Mouse (Mus musculus) heart, adult 2 months (tissue): ENCODE measurements around the gene Tut7. TPM values are rescaled to one million over a fixed set of nuclear protein-coding genes. Genes with fewer than 3 reads are reported as not detected.

Experiments
- DNase-seq, 2 experiments: peaks; one replicate each; pipeline ENCODE4 v3.0.0; 2021
- H3K27ac ChIP-seq: fragments of 200-600 bp; 2 replicates; pipeline ENCODE4 v1.8.1; 2022
- H3K27me3 ChIP-seq: fragments of 200-500 bp; 2 replicates; pipeline ENCODE4 v1.6.1; 2012; ENCODE audit warnings: mild to moderate bottlenecking, low read length, inconsistent platforms, mixed read lengths; ENCODE audit not compliant: control insufficient read depth, insufficient read depth
- H3K36me3 ChIP-seq: fragments of 200-500 bp; 2 replicates; pipeline ENCODE4 v1.6.1; 2012; ENCODE audit warnings: low read length, inconsistent platforms; ENCODE audit not compliant: control insufficient read depth, insufficient read depth
- H3K4me1 ChIP-seq: fragments of 200-500 bp; 2 replicates; pipeline ENCODE4 v1.6.1; 2011; ENCODE audit warnings: low read length; ENCODE audit not compliant: control insufficient read depth, insufficient read depth
- H3K4me3 ChIP-seq: fragments of 200-600 bp; 2 replicates; pipeline ENCODE4 v1.8.1; 2022
- H3K79me2 ChIP-seq: fragments of 200-500 bp; replicated peaks from 2 replicates; pipeline ENCODE4 v1.6.1; 2012; ENCODE audit warnings: mild to moderate bottlenecking, inconsistent platforms, low read length, moderate library complexity, mixed read lengths; ENCODE audit not compliant: control insufficient read depth, insufficient read depth
- H3K9ac ChIP-seq: fragments of 200-500 bp; 2 replicates; pipeline ENCODE4 v1.6.1; 2012; ENCODE audit warnings: low read depth, mild to moderate bottlenecking, control low read depth, inconsistent platforms, low read length, mixed read lengths
- CTCF ChIP-seq: fragments of 200-600 bp; IDR thresholded peaks from 2 replicates; pipeline ENCODE4 v1.8.1; 2022; ENCODE audit warnings: antibody characterized with exemption, mild to moderate bottlenecking, moderate library complexity
- EP300 ChIP-seq: fragments of 200-500 bp; IDR thresholded peaks from 2 replicates; pipeline ENCODE4 v1.6.1; 2011; ENCODE audit warnings: low read depth, low read length, control low read depth; ENCODE audit not compliant: insufficient read depth
- POLR2A ChIP-seq: fragments of 200-500 bp; IDR thresholded peaks from 2 replicates; pipeline ENCODE4 v1.6.1; 2011; ENCODE audit warnings: mild to moderate bottlenecking, low read depth, low read length, control low read depth; ENCODE audit not compliant: insufficient read depth
- WGBS: fragments of 180-500 bp; shearing (Covaris S2); methylation state at CpG from one replicate; pipeline ENCODE4 v1.1.7; 2018; 5-methylcytosine and 5-hydroxymethylcytosine counted together
- intact Hi-C: fragments of 180-260 bp; cut with DNase I; formaldehyde crosslinking; loops from one replicate; pipeline ENCODE4 v1.15.1; 2025
- polyA plus RNA-seq: library from polyadenylated mRNA; depleted of rRNA; stranded (reverse); fragments of >200 nt; gene quantifications from 2 replicates; pipeline ENCODE4 v1.2.3, GENCODE M21; 2012
- total RNA-seq, 2 experiments: library from RNA; stranded (reverse); gene quantifications; 2 replicates each; pipeline ENCODE4 v1.2.3; 2021

Tut7 gene
- total and polyA plus RNA-seq, 3 experiments: 10.3 to 45.1 (median 41.6) TPM

DNA sequence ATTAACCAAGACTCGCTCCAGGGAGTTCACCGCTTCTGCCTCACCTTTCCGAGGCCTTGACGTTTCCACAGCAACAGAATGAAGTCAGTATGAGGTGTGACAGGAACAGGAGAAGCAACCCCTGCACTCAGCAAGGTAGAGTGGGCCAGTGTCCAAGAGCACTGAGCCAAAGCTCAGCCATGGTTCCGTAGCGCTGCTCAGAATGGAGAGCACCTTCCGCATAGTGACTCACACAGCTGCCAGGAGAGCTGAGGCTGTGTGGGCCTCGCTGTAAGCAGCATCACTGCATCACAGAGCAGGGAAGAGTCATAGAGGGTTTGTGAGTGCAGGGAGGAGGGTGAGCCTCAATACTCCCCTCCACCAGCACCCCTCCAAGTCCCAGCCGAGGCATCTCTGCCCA is 76.2 kb downstream of the Tut7 start, which contains the start of gene 1700014D04Rik:
Gene 1700014D04Rik, minus strand, starts transcription at position 42 of the 400 bp plus-strand sequence.
- Histone ChIP-seq H3K27me3 (no peaks in the 10 kb centered on the region), H3K4me3 (no peak within 1 kb of the TSS), H3K4me1 (no peaks in the 10 kb centered on the region), H3K9ac (no peak within 1 kb of the TSS), H3K79me2 (no peaks in the 10 kb centered on the region), H3K36me3 (no peaks in the 10 kb centered on the region), H3K27ac (no peak within 1 kb of the TSS)
- TF ChIP-seq CTCF (no peak), EP300 (no peak)
- intact Hi-C loops: no loop called here
- no peak for DNase-seq
- WGBS: 83% methylated on average over 9 of the region's 9 CpGs

GRCm38 (mm10) chr13:59746164-59746563 is 76.8 kb downstream of the Tut7 start:
- H3K79me2 ChIP-seq: no peaks in the 10 kb centered on the region
- no peak for TF ChIP-seq POLR2A
- no peak for TF ChIP-seq EP300
- no peak for TF ChIP-seq CTCF
- DNase-seq: no peak
- WGBS: 73% methylated on average over 6 of the region's 6 CpGs
- intact Hi-C loops: no loop called here
- no peak overlapping the region for H3K4me3 ChIP-seq
- H3K27me3 ChIP-seq: no peaks in the 10 kb centered on the region
- no peak overlapping the region for H3K27ac ChIP-seq
- H3K4me1 ChIP-seq: no peaks in the 10 kb centered on the region
- H3K9ac ChIP-seq: no peak overlapping the region
- no peaks in the 10 kb centered on the region for H3K36me3 ChIP-seq

- H3K9ac ChIP-seq: no peak overlapping the region
- H3K79me2 ChIP-seq: no peaks in the 10 kb centered on the region
- no peaks in the 10 kb centered on the region for H3K27me3 ChIP-seq
- no peak for DNase-seq
- TF ChIP-seq POLR2A: no peak
- TF ChIP-seq EP300: no peak
- no peak for TF ChIP-seq CTCF
- H3K27ac ChIP-seq: no peak overlapping the region
- intact Hi-C loops: no loop called here
- H3K4me1 ChIP-seq: no peaks in the 10 kb centered on the region
- H3K36me3 ChIP-seq: no peaks in the 10 kb centered on the region
- 53% methylated on average over 6 of the region's 6 CpGs for WGBS
- no peak overlapping the region for H3K4me3 ChIP-seq
Measured at GRCm38 (mm10) chr13:59745462-59745861, 77.5 kb downstream of the Tut7 start.

DNA sequence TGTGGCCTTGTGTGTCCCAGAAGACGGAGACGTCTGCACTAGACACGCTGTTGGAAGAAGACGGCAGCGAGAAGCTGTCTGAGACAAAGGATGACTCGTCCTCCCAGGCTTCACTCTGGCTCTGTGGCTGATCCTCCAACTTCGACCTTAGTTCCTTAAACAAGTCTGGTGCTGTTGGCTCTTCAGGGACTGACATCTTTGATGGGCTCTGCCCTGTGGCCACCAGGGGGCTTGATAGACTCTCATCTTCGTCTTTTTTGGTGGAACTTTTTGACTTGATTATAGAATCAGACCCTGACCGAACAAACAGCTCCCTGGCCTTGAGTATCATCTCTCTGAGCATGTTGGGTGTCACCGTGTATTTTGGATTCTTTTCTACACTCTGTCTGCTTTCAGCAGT is 81.2 kb downstream of the Tut7 start:
- no peak overlapping the region for H3K27ac ChIP-seq
- DNase-seq: peak in 1 of 2 experiments; percentile 28
- no peak for TF ChIP-seq EP300
- peak; percentile 57 for TF ChIP-seq CTCF
- no peak for TF ChIP-seq POLR2A
- no peaks in the 10 kb centered on the region for H3K27me3 ChIP-seq
- no peaks in the 10 kb centered on the region for H3K36me3 ChIP-seq
- no peaks in the 10 kb centered on the region for H3K79me2 ChIP-seq
- H3K4me3 ChIP-seq: no peak overlapping the region
- intact Hi-C loops: no loop called here
- WGBS: 61% methylated on average over 10 of the region's 10 CpGs
- H3K4me1 ChIP-seq: no peaks in the 10 kb centered on the region
- H3K9ac ChIP-seq: no peak overlapping the region

DNA sequence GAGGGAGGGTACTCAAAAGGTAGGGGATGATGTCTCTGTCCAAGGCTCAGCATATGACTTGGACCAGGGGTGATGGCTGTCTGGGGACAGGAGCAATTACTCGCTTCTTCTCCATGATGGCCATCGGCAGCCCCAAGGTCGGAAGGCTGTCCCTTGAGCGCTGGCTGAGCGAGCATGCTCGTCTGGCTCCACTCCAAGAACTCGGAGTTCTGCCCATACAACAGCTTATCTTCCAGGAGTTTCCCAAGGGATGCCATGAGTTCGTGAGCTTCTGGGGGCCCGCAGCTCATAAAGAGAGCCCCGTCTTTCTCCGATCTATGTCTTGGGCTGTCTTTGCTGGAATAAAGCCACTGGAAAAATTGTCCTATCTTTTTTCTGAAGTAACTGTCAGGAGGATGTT is 81.9 kb downstream of the Tut7 start:
- H3K27ac ChIP-seq: no peak overlapping the region
- TF ChIP-seq POLR2A (no peak), CTCF (no peak), EP300 (no peak)
- DNase-seq: peak; percentile 54 to 66
- H3K4me3 ChIP-seq: no peak overlapping the region
- 15% methylated on average over 11 of the region's 11 CpGs for WGBS
- no peaks in the 10 kb centered on the region for H3K36me3 ChIP-seq
- H3K79me2 ChIP-seq: no peaks in the 10 kb centered on the region
- intact Hi-C loops: no loop called here
- no peaks in the 10 kb centered on the region for H3K4me1 ChIP-seq
- H3K9ac ChIP-seq: no peak overlapping the region
- no peaks in the 10 kb centered on the region for H3K27me3 ChIP-seq

DNA sequence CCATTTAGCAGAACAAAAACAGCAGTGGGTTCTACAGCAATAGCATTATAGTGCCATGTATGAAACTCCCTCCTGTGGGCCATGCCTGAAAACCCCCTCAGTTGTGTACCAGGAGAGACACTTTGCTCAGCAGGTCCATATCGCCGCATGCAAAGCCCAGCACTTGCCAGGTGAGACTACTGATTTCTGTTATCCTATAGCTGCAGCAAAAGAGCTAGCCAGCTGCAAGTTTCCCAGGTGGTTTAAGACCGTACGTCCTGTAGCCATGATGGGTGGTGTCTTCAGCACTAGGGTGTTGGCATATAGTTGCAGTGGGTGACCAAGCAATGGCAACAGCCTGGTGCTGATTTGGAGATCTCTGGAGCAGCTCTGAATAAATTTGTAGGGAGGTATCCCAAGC is 83.5 kb downstream of the Tut7 start:
- no peaks in the 10 kb centered on the region for H3K36me3 ChIP-seq
- no peak overlapping the region for H3K4me3 ChIP-seq
- no peaks in the 10 kb centered on the region for H3K4me1 ChIP-seq
- no peak overlapping the region for H3K9ac ChIP-seq
- H3K27me3 ChIP-seq: no peaks in the 10 kb centered on the region
- no peaks in the 10 kb centered on the region for H3K79me2 ChIP-seq
- TF ChIP-seq CTCF: no peak
- TF ChIP-seq POLR2A: no peak
- TF ChIP-seq EP300: no peak
- DNase-seq: no peak
- intact Hi-C loops: no loop called here
- WGBS: 95% methylated on average over 4 of the region's 4 CpGs
- H3K27ac ChIP-seq: no peak overlapping the region

DNA sequence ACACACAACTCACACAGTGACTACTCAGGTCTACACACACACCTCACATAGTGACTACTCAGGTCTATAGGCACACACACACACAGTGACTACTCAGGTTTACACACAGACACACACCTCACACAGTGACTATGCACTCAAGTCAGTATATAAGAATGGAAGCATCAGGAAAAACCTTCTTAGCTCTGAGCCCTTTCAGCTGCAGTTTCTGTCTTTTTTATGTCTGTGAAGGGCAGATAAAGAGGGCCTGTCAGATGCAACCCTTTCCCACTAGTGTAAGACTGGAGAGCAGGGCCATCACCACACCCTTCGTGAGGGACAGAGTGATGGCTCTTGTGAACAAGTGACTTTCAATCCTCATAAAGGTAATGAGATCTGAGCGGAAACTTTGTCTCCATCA is 84.5 kb downstream of the Tut7 start:
- Histone ChIP-seq H3K9ac (no peak overlapping the region), H3K4me1 (no peaks in the 10 kb centered on the region), H3K27ac (no peak overlapping the region), H3K4me3 (no peak overlapping the region), H3K36me3 (no peaks in the 10 kb centered on the region), H3K27me3 (no peaks in the 10 kb centered on the region), H3K79me2 (no peaks in the 10 kb centered on the region)
- intact Hi-C loops: no loop called here
- DNase-seq: no peak
- TF ChIP-seq EP300: no peak
- TF ChIP-seq POLR2A: no peak
- TF ChIP-seq CTCF: no peak
- WGBS: 82% methylated on average over 2 of the region's 2 CpGs
